Mouse (Mus musculus) embryonic fibroblast, embryonic 13.5 days (primary cell): ENCODE results near the gene Ncaph2.

Experiments
- CTCF ChIP-seq: IDR thresholded peaks from 2 replicates; pipeline ENCODE4 v1.5.1; 2011; ENCODE audit warnings: mild to moderate bottlenecking, control low read depth, low read length, moderate library complexity, borderline replicate concordance; ENCODE audit not compliant: insufficient read depth
- POLR2A ChIP-seq: IDR thresholded peaks from 2 replicates; pipeline ENCODE4 v1.6.1; 2011; ENCODE audit warnings: low read depth, mild to moderate bottlenecking, control low read depth, low read length, moderate library complexity

GRCm38 (mm10) chr15:89354455-89354854 lies 1.1 kb upstream of the Ncaph2 start:
- no peak for TF ChIP-seq POLR2A
- no peak for TF ChIP-seq CTCF
